Mouse (Mus musculus) spleen, postnatal 14 days (tissue): ENCODE measurements around the gene Cd55.
"Not testable (repeated sequence)": the region's sequence is repeated elsewhere in the genome, so short reads cannot be mapped to it uniquely, and the experiment has no call there.

Experiments used
- DNase-seq, 2 experiments: peaks; one replicate each; pipeline ENCODE4 v3.0.0; 2021 to 2022; ENCODE audit warnings: low spot score in 2 of 2

Cd55 gene

GRCm38 (mm10) chr1:130462084-130462861 is at the start of gene Cd55:
Gene Cd55, minus strand, starts transcription at chr1:130462744.
- peak; percentile 87 to 93 for DNase-seq

GRCm38 (mm10) chr1:130511823-130512370 is 49.4 kb upstream of the Cd55 start:
- DNase-seq = no peak

GRCm38 (mm10) chr1:130508957-130509350 is 46.4 kb upstream of the Cd55 start:
- no peak for DNase-seq

- DNase-seq = no peak
Measured at GRCm38 (mm10) chr1:130508030-130508956, 45.7 kb upstream of the Cd55 start.

GRCm38 (mm10) chr1:130507408-130507807 is 44.9 kb upstream of the Cd55 start:
- no peak for DNase-seq

- no peak for DNase-seq
Measured at GRCm38 (mm10) chr1:130499962-130500361, 37.4 kb upstream of the Cd55 start.

- no peak for DNase-seq
Measured at GRCm38 (mm10) chr1:130498331-130498730, 35.8 kb upstream of the Cd55 start.

GRCm38 (mm10) chr1:130486816-130487545 is 24.4 kb upstream of the Cd55 start:
- DNase-seq = no peak

- no peak for DNase-seq
Measured at GRCm38 (mm10) chr1:130485828-130486620, 23.5 kb upstream of the Cd55 start.

GRCm38 (mm10) chr1:130485376-130485775 is 22.8 kb upstream of the Cd55 start:
- no peak for DNase-seq

GRCm38 (mm10) chr1:130474936-130475335 is 12.4 kb upstream of the Cd55 start:
- peak in 1 of 2 experiments; percentile 19 for DNase-seq

GRCm38 (mm10) chr1:130474226-130474625 is 11.7 kb upstream of the Cd55 start:
- DNase-seq = no peak

- DNase-seq = no peak
Measured at GRCm38 (mm10) chr1:130470074-130470473, 7.5 kb upstream of the Cd55 start.

GRCm38 (mm10) chr1:130467453-130467852 is 4.9 kb upstream of the Cd55 start:
- no peak for DNase-seq

- DNase-seq = no peak
Measured at GRCm38 (mm10) chr1:130464173-130464572, 1.6 kb upstream of the Cd55 start.

- DNase-seq = no peak
Measured at GRCm38 (mm10) chr1:130462867-130463266, 323 bp upstream of the Cd55 start.

GRCm38 (mm10) chr1:130455111-130455510 is 7.4 kb downstream of the Cd55 start:
- no peak for DNase-seq

- DNase-seq = not testable (repeated sequence)
Measured at GRCm38 (mm10) chr1:130442930-130443329, 19.6 kb downstream of the Cd55 start.

GRCm38 (mm10) chr1:130430920-130431319 is 31.6 kb downstream of the Cd55 start:
- no peak for DNase-seq

GRCm38 (mm10) chr1:130428667-130429066 is 33.9 kb downstream of the Cd55 start:
- not testable (repeated sequence) for DNase-seq
